Mouse (Mus musculus): Measurements from ENCODE around the gene 2700049A03Rik. TPM values are rescaled to one million over a fixed set of nuclear protein-coding genes. Genes with fewer than 3 reads are reported as not detected.

2700049A03Rik gene
- 11.2 to 13.0 TPM (median 11.9 TPM) in 4 replicates for total RNA-seq (2023; ENCODE audit: inconsistent age)

GRCm38 (mm10) chr12:71136130-71136973 lies at the start of gene 2700049A03Rik, which contains the start of gene Timm9:
TSS of gene 2700049A03Rik (plus strand) at chr12:71136848.
TSS of gene Timm9 (minus strand) at chr12:71136684.

GRCm38 (mm10) chr12:71111331-71111730 lies 25.3 kb upstream of the 2700049A03Rik start, which contains the start of gene Tomm20l:
TSS of gene Tomm20l (plus strand) at chr12:71111428.

Other genes with a start within 250 kb of the 2700049A03Rik start
- gene Actr10, start 199.0 kb upstream of the 2700049A03Rik start, total RNA-seq (2023; ENCODE audit: inconsistent age), result 99.9 to 123 TPM (median 102 TPM) in 4 replicates
- 190 to 214 TPM (median 207 TPM) in 4 replicates for gene Psma3, start 162.2 kb upstream of the 2700049A03Rik start, total RNA-seq (2023; ENCODE audit: inconsistent age)
- 66.1 to 72.8 TPM (median 68.9 TPM) in 4 replicates for gene Arid4a, start 120.9 kb upstream of the 2700049A03Rik start, total RNA-seq (2023; ENCODE audit: inconsistent age)
- gene Tomm20l, start 25.4 kb upstream of the 2700049A03Rik start, total RNA-seq (2023; ENCODE audit: inconsistent age), result not detected in 4 replicates
- gene Timm9, start 164 bp upstream of the 2700049A03Rik start, total RNA-seq (2023; ENCODE audit: inconsistent age), result 24.8 to 30.5 TPM (median 27.7 TPM) in 4 replicates
- gene Dact1, start 173.0 kb downstream of the 2700049A03Rik start, total RNA-seq (2023; ENCODE audit: inconsistent age), result 0.18 TPM in 2 of 4 replicates, not detected in the others

Measured in B cell, adult (primary cell).